Comparison of ENCODE assay signal across 14 mouse cellular contexts in the genomic region with DNA sequence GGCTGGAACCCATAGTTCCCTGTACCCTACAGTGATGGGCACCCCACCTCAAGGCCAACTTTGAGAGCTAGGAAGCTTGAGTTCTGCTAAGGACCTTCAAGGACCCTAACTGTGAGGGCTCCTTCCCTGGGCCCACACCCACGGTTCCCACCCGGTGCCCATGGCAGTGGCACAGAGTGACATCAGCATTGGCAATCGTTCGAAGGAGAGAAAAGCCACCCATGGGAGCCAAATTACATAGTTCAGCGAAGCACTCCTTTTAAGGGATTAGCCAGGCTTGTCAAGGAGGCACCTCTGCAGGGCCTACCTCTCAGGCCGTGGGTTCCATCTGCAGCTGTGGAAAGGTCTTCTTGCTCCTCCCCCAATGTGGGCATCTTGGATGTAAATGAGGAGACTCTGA. TPM values are rescaled to one million over a fixed set of nuclear protein-coding genes. Genes with fewer than 3 reads are reported as not detected.
"Had no signal": no experiment of that assay in that cellular context is flagged by ENCODE, and none has a peak within 500 bp of the region (broad histone marks: within the 10 kb centered on the region; RNA-seq: fewer than 3 reads in every experiment).

No protein-coding gene starts in this region.

- H3K36me3 ChIP-seq: limb, embryonic 12.5 days; midbrain, embryonic 10.5 days; neural tube, embryonic 12.5 days; stomach, embryonic 15.5 days had no signal

- H3K4me1 ChIP-seq: neural tube, embryonic 12.5 days had no signal

- H3K27me3 ChIP-seq: neural tube, embryonic 12.5 days; stomach, embryonic 15.5 days had no signal

- H3K4me3 ChIP-seq: limb, embryonic 12.5 days; midbrain, embryonic 10.5 days; neural tube, embryonic 12.5 days; stomach, embryonic 15.5 days had no signal

- H3K27ac ChIP-seq: kidney, postnatal 0 days; limb, embryonic 12.5 days; liver, embryonic 14.5 days; midbrain, embryonic 10.5 days; neural tube, embryonic 12.5 days had no signal

- H3K9ac ChIP-seq: limb, embryonic 12.5 days; liver, embryonic 14.5 days; neural tube, embryonic 12.5 days; stomach, embryonic 15.5 days had no signal

- DNase-seq: kidney, adult 11 months; kidney, adult 9 months; kidney, postnatal 36 days; liver; midbrain, embryonic 14.5 days; thymus, postnatal 4 days had no signal

- H3K4me2 ChIP-seq: limb, embryonic 12.5 days; neural tube, embryonic 12.5 days; stomach, embryonic 15.5 days had no signal

- H3K9me3 ChIP-seq: limb, embryonic 12.5 days; midbrain, embryonic 10.5 days; neural tube, embryonic 12.5 days; stomach, embryonic 15.5 days had no signal

RNA-seq across cellular contexts. Expression of a gene that starts 1.9 kb away (rescaled TPM):
- polyA plus RNA-seq: midbrain, embryonic 14.5 days; neural tube, embryonic 12.5 days had no signal

RNA-seq across cellular contexts. Expression of a gene that starts 42.8 kb away (rescaled TPM):
- total RNA-seq: layer of hippocampus, adult 18-20 months; layer of hippocampus, postnatal 10 days had no signal
